Mouse (Mus musculus): Measurements from ENCODE around the gene Foxn2. TPM values are rescaled to one million over a fixed set of nuclear protein-coding genes. Genes with fewer than 3 reads are reported as not detected.
A peak's percentile ranks its signal among the peaks of the same experiment; 100 is the strongest.
"Not testable (repeated sequence)": the region's sequence is repeated elsewhere in the genome, so short reads cannot be mapped to it uniquely, and the experiment has no call there.

Gene Foxn2
- polyA plus RNA-seq, 1 experiment = 4.9 TPM

DNA sequence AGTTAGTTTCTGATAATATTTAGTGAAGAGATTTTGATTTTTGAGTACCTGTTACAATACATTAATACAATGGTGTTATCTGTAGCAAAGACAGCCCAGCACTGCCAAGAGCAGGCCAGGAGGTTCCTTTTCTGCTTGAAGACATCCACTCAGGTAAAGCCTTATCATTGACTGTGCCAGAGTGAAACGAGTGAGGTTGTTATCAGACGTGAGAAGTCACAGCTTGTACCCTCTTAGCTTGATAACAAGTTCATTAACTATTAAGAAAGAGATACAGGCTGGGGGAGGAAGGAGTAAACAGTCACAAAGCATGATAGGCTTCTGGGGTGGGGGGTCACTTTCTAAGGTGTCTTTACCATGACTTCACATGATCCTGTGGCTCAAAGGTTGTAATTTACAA is 19.0 kb downstream of the Foxn2 start:
- no peak overlapping the region for H3ac ChIP-seq (ENCODE audit: control insufficient read depth, insufficient read length, low read depth)
- no peak overlapping the region for H3K4me3 ChIP-seq (ENCODE audit: insufficient read depth, poor library complexity, severe bottlenecking)
- H3K79me3 ChIP-seq (ENCODE audit: low read depth) = peaks cover 38% of the 10 kb centered on the region
- H3K27me3 ChIP-seq (ENCODE audit: control insufficient read depth, insufficient read depth, insufficient read length) = no peaks in the 10 kb centered on the region
- H3K79me2 ChIP-seq (ENCODE audit: control insufficient read depth, insufficient read depth) = peaks cover 61% of the 10 kb centered on the region
- no peak for TF ChIP-seq CEBPB (IDR thresholded peaks at IDR 0.05; ENCODE audit: low read depth)
- TF ChIP-seq MYOG (IDR thresholded peaks at IDR 0.05; ENCODE audit: control insufficient read depth, extremely low read depth, insufficient read length) = no peak
- no peak for TF ChIP-seq CTCF (IDR thresholded peaks at IDR 0.05; ENCODE audit: control insufficient read depth, insufficient read depth, insufficient read length)
- TF ChIP-seq MYOD1 (IDR thresholded peaks at IDR 0.05; ENCODE audit: control insufficient read depth, insufficient read length, low read depth) = no peak
- no peak for TF ChIP-seq FOSL1 (IDR thresholded peaks at IDR 0.05; ENCODE audit: insufficient read depth, low read length, poor library complexity, severe bottlenecking)
- no peak for TF ChIP-seq MAX (IDR thresholded peaks at IDR 0.05)
- TF ChIP-seq USF1 (IDR thresholded peaks at IDR 0.05; ENCODE audit: low read depth) = no peak
- H3K36me3 ChIP-seq (ENCODE audit: control insufficient read depth, insufficient read depth) = peaks cover 11% of the 10 kb centered on the region

GRCm38 (mm10) chr17:88459916-88460901 is 19.7 kb downstream of the Foxn2 start:
- Histone ChIP-seq H3K79me3 (ENCODE audit: low read depth) (peaks cover 45% of the 10 kb centered on the region), H3ac (ENCODE audit: control insufficient read depth, insufficient read length, low read depth) (no peak overlapping the region), H3K4me3 (ENCODE audit: insufficient read depth, poor library complexity, severe bottlenecking) (no peak overlapping the region), H3K27me3 (ENCODE audit: control insufficient read depth, insufficient read depth, insufficient read length) (no peaks in the 10 kb centered on the region), H3K79me2 (ENCODE audit: control insufficient read depth, insufficient read depth) (peaks cover 68% of the 10 kb centered on the region), H3K36me3 (ENCODE audit: control insufficient read depth, insufficient read depth) (peaks cover 17% of the 10 kb centered on the region)
- TF ChIP-seq MYOD1 (IDR thresholded peaks at IDR 0.05; ENCODE audit: control insufficient read depth, insufficient read length, low read depth) (no peak), FOSL1 (IDR thresholded peaks at IDR 0.05; ENCODE audit: insufficient read depth, low read length, poor library complexity, severe bottlenecking) (no peak), MYOG (IDR thresholded peaks at IDR 0.05; ENCODE audit: control insufficient read depth, extremely low read depth, insufficient read length) (no peak), CEBPB (IDR thresholded peaks at IDR 0.05; ENCODE audit: low read depth) (no peak), CTCF (IDR thresholded peaks at IDR 0.05; ENCODE audit: control insufficient read depth, insufficient read depth, insufficient read length) (no peak), MAX (IDR thresholded peaks at IDR 0.05) (no peak), USF1 (IDR thresholded peaks at IDR 0.05; ENCODE audit: low read depth) (no peak)

- H3K79me3 ChIP-seq (ENCODE audit: low read depth) = peaks cover 59% of the 10 kb centered on the region
- TF ChIP-seq FOSL1 (IDR thresholded peaks at IDR 0.05; ENCODE audit: insufficient read depth, low read length, poor library complexity, severe bottlenecking) = peak; percentile 82
- no peak for TF ChIP-seq CEBPB (IDR thresholded peaks at IDR 0.05; ENCODE audit: low read depth)
- H3K36me3 ChIP-seq (ENCODE audit: control insufficient read depth, insufficient read depth) = peaks cover 30% of the 10 kb centered on the region
- H3K79me2 ChIP-seq (ENCODE audit: control insufficient read depth, insufficient read depth) = peaks cover 92% of the 10 kb centered on the region
- H3K4me3 ChIP-seq (ENCODE audit: insufficient read depth, poor library complexity, severe bottlenecking) = no peak overlapping the region
- no peaks in the 10 kb centered on the region for H3K27me3 ChIP-seq (ENCODE audit: control insufficient read depth, insufficient read depth, insufficient read length)
- H3ac ChIP-seq (ENCODE audit: control insufficient read depth, insufficient read length, low read depth) = no peak overlapping the region
Observed at GRCm38 (mm10) chr17:88462658-88463057, 22.1 kb downstream of the Foxn2 start.

- no peak overlapping the region for H3K4me3 ChIP-seq (ENCODE audit: insufficient read depth, poor library complexity, severe bottlenecking)
- no peak for TF ChIP-seq MYOD1 (IDR thresholded peaks at IDR 0.05; ENCODE audit: control insufficient read depth, insufficient read length, low read depth)
- TF ChIP-seq FOSL1 (IDR thresholded peaks at IDR 0.05; ENCODE audit: insufficient read depth, low read length, poor library complexity, severe bottlenecking) = no peak
- TF ChIP-seq CEBPB (IDR thresholded peaks at IDR 0.05; ENCODE audit: low read depth) = no peak
- peaks cover 60% of the 10 kb centered on the region for H3K79me3 ChIP-seq (ENCODE audit: low read depth)
- peaks cover 93% of the 10 kb centered on the region for H3K79me2 ChIP-seq (ENCODE audit: control insufficient read depth, insufficient read depth)
- H3ac ChIP-seq (ENCODE audit: control insufficient read depth, insufficient read length, low read depth) = no peak overlapping the region
- H3K27me3 ChIP-seq (ENCODE audit: control insufficient read depth, insufficient read depth, insufficient read length) = no peaks in the 10 kb centered on the region
- peaks cover 65% of the 10 kb centered on the region for H3K36me3 ChIP-seq (ENCODE audit: control insufficient read depth, insufficient read depth)
Observed at GRCm38 (mm10) chr17:88466591-88466990, 26.1 kb downstream of the Foxn2 start.

DNA sequence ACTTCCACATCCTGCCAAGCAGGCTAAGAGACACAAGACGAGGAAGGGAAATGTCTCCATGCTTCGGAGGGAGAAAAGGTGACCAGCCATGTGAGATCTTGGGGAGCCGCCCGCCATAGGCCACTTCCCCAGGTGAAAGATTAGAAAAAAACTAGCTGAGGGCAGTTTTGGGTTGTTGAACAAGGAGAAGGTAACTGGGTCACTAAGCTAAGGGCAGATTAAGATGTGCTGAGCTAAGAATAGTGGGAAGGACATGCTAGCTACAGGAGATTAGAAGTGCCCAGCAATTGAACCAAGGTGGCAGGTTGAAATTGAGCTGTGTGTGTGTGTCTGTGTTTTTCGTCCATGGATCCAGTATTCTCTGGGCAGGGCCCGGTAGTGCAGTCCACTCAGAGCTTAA is 27.2 kb downstream of the Foxn2 start:
- Histone ChIP-seq H3ac (ENCODE audit: control insufficient read depth, insufficient read length, low read depth) (no peak overlapping the region), H3K36me3 (ENCODE audit: control insufficient read depth, insufficient read depth) (peaks cover 72% of the 10 kb centered on the region), H3K4me3 (ENCODE audit: insufficient read depth, poor library complexity, severe bottlenecking) (no peak overlapping the region), H3K79me3 (ENCODE audit: low read depth) (peaks cover 57% of the 10 kb centered on the region), H3K27me3 (ENCODE audit: control insufficient read depth, insufficient read depth, insufficient read length) (no peaks in the 10 kb centered on the region), H3K79me2 (ENCODE audit: control insufficient read depth, insufficient read depth) (peaks cover 92% of the 10 kb centered on the region)
- TF ChIP-seq CEBPB (IDR thresholded peaks at IDR 0.05; ENCODE audit: low read depth) (no peak), MYOD1 (IDR thresholded peaks at IDR 0.05; ENCODE audit: control insufficient read depth, insufficient read length, low read depth) (no peak), USF1 (IDR thresholded peaks at IDR 0.05; ENCODE audit: low read depth) (no peak), FOSL1 (IDR thresholded peaks at IDR 0.05; ENCODE audit: insufficient read depth, low read length, poor library complexity, severe bottlenecking) (no peak), MYOG (IDR thresholded peaks at IDR 0.05; ENCODE audit: control insufficient read depth, extremely low read depth, insufficient read length) (no peak), MAX (IDR thresholded peaks at IDR 0.05) (no peak), CTCF (IDR thresholded peaks at IDR 0.05; ENCODE audit: control insufficient read depth, insufficient read depth, insufficient read length) (no peak)

GRCm38 (mm10) chr17:88468655-88469398 is 28.3 kb downstream of the Foxn2 start:
- H3ac ChIP-seq (ENCODE audit: control insufficient read depth, insufficient read length, low read depth); H3K4me3 ChIP-seq (ENCODE audit: insufficient read depth, poor library complexity, severe bottlenecking); H3K27me3 ChIP-seq (ENCODE audit: control insufficient read depth, insufficient read depth, insufficient read length): not testable (repeated sequence)
- peaks cover 58% of the 10 kb centered on the region for H3K79me3 ChIP-seq (ENCODE audit: low read depth)
- H3K36me3 ChIP-seq (ENCODE audit: control insufficient read depth, insufficient read depth) = peaks cover 65% of the 10 kb centered on the region
- peaks cover 92% of the 10 kb centered on the region for H3K79me2 ChIP-seq (ENCODE audit: control insufficient read depth, insufficient read depth)
